Mouse (Mus musculus): Measurements from ENCODE around the gene Cdc123.

Gene Cdc123

GRCm38 (mm10) chr2:5844873-5845631 lies at the start of gene Cdc123, which contains the start of gene Nudt5:
TSS of gene Cdc123 (minus strand) at chr2:5845164.
TSS of gene Nudt5 (plus strand) at chr2:5845019.
- peak; percentile 76 to 79 for DNase-seq (ENCODE audit: low spot score in 2 of 2)

GRCm38 (mm10) chr2:5894296-5894695 lies 49.3 kb upstream of the Cdc123 start:
- DNase-seq (ENCODE audit: low spot score in 2 of 2), result no peak

- DNase-seq (ENCODE audit: low spot score in 2 of 2), result no peak
Measured at GRCm38 (mm10) chr2:5889412-5889811, 44.4 kb upstream of the Cdc123 start.

- DNase-seq (ENCODE audit: low spot score in 2 of 2), result no peak
Measured at GRCm38 (mm10) chr2:5888865-5889264, 43.9 kb upstream of the Cdc123 start.

- no peak for DNase-seq (ENCODE audit: low spot score in 2 of 2)
Measured at GRCm38 (mm10) chr2:5877446-5877845, 32.5 kb upstream of the Cdc123 start.

GRCm38 (mm10) chr2:5869746-5870145 lies 24.8 kb upstream of the Cdc123 start:
- DNase-seq (ENCODE audit: low spot score in 2 of 2), result no peak

GRCm38 (mm10) chr2:5867681-5868080 lies 22.7 kb upstream of the Cdc123 start:
- no peak for DNase-seq (ENCODE audit: low spot score in 2 of 2)

- no peak for DNase-seq (ENCODE audit: low spot score in 2 of 2)
Measured at GRCm38 (mm10) chr2:5862834-5863233, 17.9 kb upstream of the Cdc123 start, which contains the start of gene Gm13199. TSS of gene Gm13199 (minus strand) at chr2:5862934.

- no peak for DNase-seq (ENCODE audit: low spot score in 2 of 2)
Measured at GRCm38 (mm10) chr2:5851866-5852265, 6.9 kb upstream of the Cdc123 start.

GRCm38 (mm10) chr2:5851116-5851515 lies 6.2 kb upstream of the Cdc123 start:
- DNase-seq (ENCODE audit: low spot score in 2 of 2), result no peak

GRCm38 (mm10) chr2:5845826-5846225 lies 862 bp upstream of the Cdc123 start:
- no peak for DNase-seq (ENCODE audit: low spot score in 2 of 2)

- DNase-seq (ENCODE audit: low spot score in 2 of 2), result no peak
Measured at GRCm38 (mm10) chr2:5844181-5844872, 637 bp downstream of the Cdc123 start.

- DNase-seq (ENCODE audit: low spot score in 2 of 2), result no peak
Measured at GRCm38 (mm10) chr2:5840815-5841214, 4.1 kb downstream of the Cdc123 start.

GRCm38 (mm10) chr2:5825265-5825913 lies 19.6 kb downstream of the Cdc123 start:
- no peak for DNase-seq (ENCODE audit: low spot score in 2 of 2)

GRCm38 (mm10) chr2:5824685-5825084 lies 20.3 kb downstream of the Cdc123 start:
- no peak for DNase-seq (ENCODE audit: low spot score in 2 of 2)

- no peak for DNase-seq (ENCODE audit: low spot score in 2 of 2)
Measured at GRCm38 (mm10) chr2:5824213-5824612, 20.8 kb downstream of the Cdc123 start.

GRCm38 (mm10) chr2:5822449-5822848 lies 22.5 kb downstream of the Cdc123 start:
- DNase-seq (ENCODE audit: low spot score in 2 of 2), result no peak

- DNase-seq (ENCODE audit: low spot score in 2 of 2), result no peak
Measured at GRCm38 (mm10) chr2:5821264-5821663, 23.7 kb downstream of the Cdc123 start.

- no peak for DNase-seq (ENCODE audit: low spot score in 2 of 2)
Measured at GRCm38 (mm10) chr2:5811235-5811782, 33.7 kb downstream of the Cdc123 start.

- no peak for DNase-seq (ENCODE audit: low spot score in 2 of 2)
Measured at GRCm38 (mm10) chr2:5810036-5810718, 34.8 kb downstream of the Cdc123 start.

GRCm38 (mm10) chr2:5806201-5806600 lies 38.8 kb downstream of the Cdc123 start:
- DNase-seq (ENCODE audit: low spot score in 2 of 2), result peak in 1 of 2 experiments; percentile 25

GRCm38 (mm10) chr2:5805228-5805627 lies 39.7 kb downstream of the Cdc123 start:
- DNase-seq (ENCODE audit: low spot score in 2 of 2), result no peak

Measured in thymus, postnatal 10 days (tissue).